Mouse (Mus musculus) left cerebral cortex, postnatal 10 days (tissue): ENCODE measurements at regions not wholly inside any gene's neighbourhood (a gene's known extent, or its start where the extent isn't known, plus 50 kb on each side); places are given as distances from the start of the nearest gene placed in this dataset.
A peak's percentile ranks its signal among the peaks of the same experiment; 100 is the strongest.

Experiments
- DNase-seq, 2 experiments: peaks; one replicate each; pipeline ENCODE4 v3.0.0; 2021 to 2022; ENCODE audit warnings: low spot score in 2 of 2, mixed read lengths in 1 of 2; ENCODE audit errors: extremely low spot score in 1 of 2
- intact Hi-C: fragments of 180-260 bp; cut with DNase I; formaldehyde crosslinking; loops from one replicate; pipeline ENCODE4 v1.15.1; 2025

DNA sequence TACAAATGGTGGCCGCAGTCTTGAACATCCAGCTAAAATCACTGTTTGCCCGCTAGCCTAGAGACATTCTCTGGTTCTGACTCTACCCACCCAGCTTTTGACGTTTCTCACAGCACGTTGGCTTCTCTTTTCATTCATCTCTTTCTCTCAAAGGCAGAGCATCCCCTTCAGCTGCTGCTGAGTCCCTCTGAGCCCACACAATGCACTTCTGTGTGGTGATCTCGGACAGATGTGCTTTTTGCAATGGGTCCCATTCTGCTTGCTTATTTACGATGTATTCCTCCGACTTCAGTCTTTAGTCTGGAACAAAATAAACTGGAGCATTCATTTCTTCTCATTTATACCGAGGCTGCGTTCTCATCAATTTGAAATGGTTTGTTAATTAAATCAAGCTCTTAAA is 66.2 kb upstream of the Cav2 start:
- peak in 1 of 2 experiments; percentile 13 for DNase-seq
- intact Hi-C loops = no loop called here

DNA sequence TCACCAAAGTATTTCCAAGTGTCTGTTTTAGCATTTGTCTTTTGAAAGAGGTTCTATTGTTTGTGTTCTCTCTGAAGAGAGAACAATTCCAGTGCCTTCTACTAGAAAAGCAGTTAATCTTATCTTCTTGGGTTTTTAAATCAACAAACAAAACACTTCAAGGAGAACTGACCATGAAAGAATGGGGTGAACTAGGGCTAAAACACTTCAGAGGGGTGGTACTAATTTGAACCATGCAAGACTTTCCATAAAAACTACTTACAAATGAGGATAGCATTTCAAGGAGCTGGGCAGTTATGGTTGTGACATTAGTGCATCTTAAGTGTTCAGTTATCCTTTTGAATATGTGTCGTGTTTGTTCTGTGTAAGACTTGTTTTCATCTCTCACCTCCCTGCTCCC is 64.5 kb upstream of the Cav2 start:
- intact Hi-C loops = no loop called here
- no peak for DNase-seq

- intact Hi-C loops = no loop called here
- DNase-seq = no peak
These were observed 57.2 kb upstream of the Cav2 start for GRCm38 (mm10) chr6:17223744-17224143.

DNA sequence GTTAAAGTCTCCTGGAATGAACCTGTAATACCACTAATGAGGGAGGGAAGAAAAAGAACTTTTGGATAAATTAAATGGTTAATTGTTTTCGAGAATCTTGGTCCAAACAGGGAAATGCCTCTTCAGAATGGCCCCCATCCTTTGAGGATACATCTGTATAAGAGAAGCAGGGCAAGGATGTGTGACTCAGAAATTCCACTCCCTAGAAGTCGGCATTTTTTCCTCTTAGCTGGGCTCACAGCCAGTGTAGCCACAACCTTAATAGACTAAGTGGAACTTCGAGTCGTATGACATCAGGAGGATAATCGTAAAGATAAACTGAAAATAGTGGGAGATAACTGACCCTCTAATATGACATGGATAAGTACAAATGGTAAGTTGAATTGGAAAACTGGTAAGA is 56.1 kb upstream of the Cav2 start:
- intact Hi-C loops = no loop called here
- DNase-seq = no peak

DNA sequence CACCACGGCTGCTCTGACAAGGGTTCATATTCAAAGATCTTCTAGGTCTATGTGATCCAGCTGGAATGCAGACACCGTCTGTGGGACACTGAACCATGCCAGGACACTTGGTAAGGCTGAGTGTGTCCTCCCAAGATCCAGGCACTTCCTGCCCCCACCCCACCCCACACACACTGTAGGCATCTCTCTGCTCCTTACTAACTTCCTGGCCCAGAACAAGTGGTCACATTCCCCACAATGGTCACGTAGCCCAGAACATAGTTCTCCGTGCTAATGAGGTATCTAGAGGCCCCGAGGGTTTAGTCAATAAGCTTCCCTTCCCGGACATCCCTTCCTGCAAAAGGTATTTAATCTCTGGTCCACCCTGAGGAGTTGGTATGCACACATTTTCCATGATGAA is 54.5 kb upstream of the Cav2 start:
- DNase-seq = no peak
- intact Hi-C loops = no loop called here
